Mouse (Mus musculus) forebrain, embryonic 12.5 days (tissue): ENCODE measurements around the gene Mrvi1. TPM values are rescaled to one million over a fixed set of nuclear protein-coding genes. Genes with fewer than 3 reads are reported as not detected.

Source experiments
- ATAC-seq: fragments of 200-750 bp; cut with Nextera tagmentation; 2 replicates; pipeline ENCODE4 v1.8.0; 2017; ENCODE audit warnings: moderate TSS enrichment; ENCODE audit not compliant: low FRiP score
- H3K27ac ChIP-seq: fragments of 300-500 bp; sonication (generic); 2 replicates; pipeline ENCODE4 v1.5.1; 2016; ENCODE audit warnings: mild to moderate bottlenecking
- H3K27me3 ChIP-seq: fragments of 300-500 bp; sonication (generic); 2 replicates; pipeline ENCODE4 v1.6.1; 2016; ENCODE audit warnings: mild to moderate bottlenecking
- H3K36me3 ChIP-seq: fragments of 300-500 bp; sonication (generic); replicated peaks from 2 replicates; pipeline ENCODE4 v1.6.1; 2016; ENCODE audit warnings: mild to moderate bottlenecking
- H3K4me1 ChIP-seq: fragments of 300-500 bp; sonication (generic); 2 replicates; pipeline ENCODE4 v1.6.1; 2016
- H3K4me2 ChIP-seq: fragments of 300-500 bp; sonication (generic); 2 replicates; pipeline ENCODE4 v1.6.1; 2016; ENCODE audit warnings: mild to moderate bottlenecking, moderate library complexity
- H3K4me3 ChIP-seq: fragments of 300-500 bp; sonication (generic); replicated peaks from 2 replicates; pipeline ENCODE4 v1.5.1; 2016; ENCODE audit warnings: mild to moderate bottlenecking
- H3K9ac ChIP-seq: fragments of 300-500 bp; sonication (generic); 2 replicates; pipeline ENCODE4 v1.6.1; 2016; ENCODE audit warnings: mild to moderate bottlenecking
- H3K9me3 ChIP-seq: fragments of 300-500 bp; sonication (generic); 2 replicates; pipeline ENCODE4 v1.6.1; 2016
- WGBS: fragments of 180-500 bp; shearing (Covaris S2); methylation state at CpG from one replicate; pipeline ENCODE4 v1.1.7; 2016; 5-methylcytosine and 5-hydroxymethylcytosine counted together
- polyA plus RNA-seq: library from polyadenylated mRNA; unstranded; fragments of >200 nt; fragmentation: Nextera tagmentation; extraction: Ambion mirVana; gene quantifications from 2 replicates; pipeline ENCODE4 v1.2.1, GENCODE M21; 2016

The Mrvi1 gene
- 0.94 and 0.96 TPM in 2 replicates for polyA plus RNA-seq

DNA sequence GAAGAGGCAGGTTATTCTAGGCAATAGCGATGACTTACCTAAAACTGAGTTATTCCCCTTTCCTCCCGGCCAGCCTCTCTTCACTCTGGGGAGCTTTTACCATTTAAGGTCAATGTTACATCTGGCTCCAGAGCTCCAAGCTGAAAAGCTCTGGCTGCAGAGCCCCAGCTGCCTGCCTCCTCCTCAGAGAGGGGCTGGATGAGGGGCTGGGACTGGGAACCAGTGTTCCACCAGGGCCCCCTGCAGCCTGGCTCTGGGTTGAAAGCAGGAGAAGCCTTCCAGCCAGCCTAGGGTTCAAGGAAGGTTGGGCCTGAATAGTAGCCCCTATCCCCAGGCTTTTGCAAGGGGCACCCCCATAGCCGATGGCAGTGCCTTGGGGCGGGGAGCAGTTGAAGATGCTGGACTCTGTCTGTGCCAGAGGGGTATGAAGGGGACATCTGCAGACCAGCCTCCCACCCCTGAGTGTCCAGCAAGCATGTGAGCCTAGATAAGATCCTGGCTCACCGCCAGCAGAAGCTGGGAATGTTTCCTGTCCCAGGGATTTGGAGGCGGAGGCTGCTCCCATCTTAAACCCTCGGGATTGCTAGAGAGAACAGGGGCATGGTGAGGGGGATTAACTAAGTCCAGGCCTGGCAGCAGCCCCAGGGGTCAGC lies at the start of gene Mrvi1:
Gene Mrvi1, minus strand, starts transcription at position 409 of the 653 bp plus-strand sequence.
- Histone ChIP-seq H3K4me1 (peaks cover 6% of the 10 kb centered on the region; the same call in 1 of the 2 replicates), H3K36me3 (no peaks in the 10 kb centered on the region), H3K4me2 (no peak within 1 kb of the TSS), H3K4me3 (no peak within 1 kb of the TSS), H3K9ac (no peak within 1 kb of the TSS), H3K27ac (no peak within 1 kb of the TSS), H3K9me3 (no peaks in the 10 kb centered on the region), H3K27me3 (no peaks in the 10 kb centered on the region)
- ATAC-seq, result no peak
- WGBS, result 67% methylated on average over 7 of the region's 7 CpGs

DNA sequence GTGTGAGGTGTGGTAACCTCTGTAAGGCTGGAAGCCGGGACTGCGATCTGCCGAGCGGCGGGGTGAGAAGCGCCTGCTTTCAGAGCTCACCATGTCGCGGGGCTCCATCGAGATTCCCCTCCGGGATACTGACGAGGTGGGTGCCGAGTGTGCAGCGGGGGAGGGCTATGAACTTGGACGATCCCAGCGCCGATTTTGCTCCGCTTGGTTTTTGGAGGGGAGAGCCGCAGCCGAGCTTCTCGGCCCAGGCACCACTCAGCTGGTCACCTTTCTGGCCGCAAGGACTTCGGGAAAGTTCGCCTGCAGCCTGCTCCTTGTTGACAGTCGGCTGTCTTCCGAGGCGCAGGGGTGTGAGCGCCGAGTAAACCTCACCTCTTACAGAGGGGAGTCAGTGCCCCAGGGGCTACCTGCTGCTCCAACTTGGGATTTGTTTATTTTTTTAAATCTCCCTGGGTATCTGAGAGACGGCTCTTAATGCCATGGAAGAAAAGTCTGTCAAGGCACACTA lies 46.8 kb upstream of the Mrvi1 start:
- ATAC-seq, result no peak
- peak overlapping the region; percentile 91 for H3K27ac ChIP-seq
- H3K9ac ChIP-seq, result peak overlapping the region; percentile 74
- H3K4me3 ChIP-seq, result peak overlapping the region; percentile 87
- no peaks in the 10 kb centered on the region for H3K27me3 ChIP-seq
- peak overlapping the region; percentile 68 for H3K4me2 ChIP-seq
- no peaks in the 10 kb centered on the region for H3K9me3 ChIP-seq
- 0% methylated on average over 29 of the region's 29 CpGs for WGBS
- peaks cover 12% of the 10 kb centered on the region for H3K4me1 ChIP-seq
- H3K36me3 ChIP-seq, result peaks cover 18% of the 10 kb centered on the region

DNA sequence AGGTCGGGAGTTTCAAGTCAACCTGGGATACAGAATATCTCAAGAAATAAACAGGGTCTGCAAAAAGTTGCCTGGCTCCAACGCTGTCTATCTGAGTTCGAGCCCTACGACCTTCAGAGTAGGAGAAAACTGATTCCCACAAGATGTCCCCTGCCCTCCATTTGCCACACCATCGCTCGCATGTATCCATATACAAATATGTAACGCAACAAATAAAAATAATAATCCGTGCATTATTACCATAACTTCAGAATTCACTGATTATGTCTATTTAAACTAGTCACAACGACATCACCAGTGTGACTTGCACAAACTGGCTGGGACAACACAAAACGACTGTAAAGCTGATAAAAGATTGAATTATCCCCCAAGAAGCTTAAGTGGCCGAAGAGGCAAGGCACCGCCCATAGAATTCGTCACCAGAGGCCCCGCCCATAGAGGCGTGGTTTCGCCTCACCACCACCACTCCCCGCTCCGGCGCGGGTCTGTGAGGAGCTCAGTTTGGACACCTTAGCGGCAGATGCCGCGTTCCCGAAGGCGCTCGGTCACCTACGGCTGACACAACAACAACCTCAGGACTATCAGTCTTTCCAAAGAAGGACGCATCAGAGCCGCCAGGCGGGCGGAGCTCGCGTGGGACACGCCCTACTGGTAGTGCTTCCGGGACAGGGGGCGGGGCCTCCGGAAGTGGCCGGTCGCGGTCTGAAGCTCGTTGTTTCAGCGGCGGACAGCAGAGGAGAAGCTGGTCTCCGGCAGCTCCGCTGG lies 46.2 kb upstream of the Mrvi1 start, which contains the start of gene Ctr9:
Gene Ctr9, plus strand, starts transcription at position 671 of the 765 bp plus-strand sequence.
- H3K4me1 ChIP-seq, result peaks cover 15% of the 10 kb centered on the region
- peak within 1 kb of the TSS; percentile 87 for H3K4me3 ChIP-seq
- no peaks in the 10 kb centered on the region for H3K27me3 ChIP-seq
- peak within 1 kb of the TSS; percentile 74 for H3K9ac ChIP-seq
- ATAC-seq, result peak; percentile 98
- 7% methylated on average over 45 of the region's 45 CpGs for WGBS
- no peaks in the 10 kb centered on the region for H3K9me3 ChIP-seq
- peak within 1 kb of the TSS; percentile 91 for H3K27ac ChIP-seq
- peaks cover 14% of the 10 kb centered on the region for H3K36me3 ChIP-seq
- H3K4me2 ChIP-seq, result peak within 1 kb of the TSS; percentile 68

DNA sequence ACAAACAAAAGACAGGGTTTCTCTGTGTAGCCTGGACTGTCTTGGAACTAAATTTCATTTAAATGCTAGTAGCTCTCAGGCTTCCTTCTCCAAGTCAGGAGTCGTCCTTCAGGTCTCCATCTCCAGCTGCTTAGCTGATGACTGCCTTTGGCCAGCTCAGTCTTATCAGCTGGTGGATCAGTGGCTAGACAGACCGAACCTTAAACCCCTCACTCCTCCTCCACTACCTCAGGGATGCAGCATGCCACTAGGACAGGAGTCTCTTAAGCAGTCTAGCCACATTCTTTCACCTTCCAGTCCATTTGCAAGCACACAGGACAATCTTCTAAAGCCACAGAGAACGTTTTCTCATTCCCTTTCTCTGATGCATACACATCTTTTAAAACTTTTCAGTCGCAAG lies 42.7 kb upstream of the Mrvi1 start:
- Histone ChIP-seq H3K27me3 (no peaks in the 10 kb centered on the region), H3K4me1 (peaks cover 13% of the 10 kb centered on the region), H3K27ac (no peak overlapping the region), H3K9ac (no peak overlapping the region), H3K4me3 (no peak overlapping the region), H3K9me3 (no peaks in the 10 kb centered on the region), H3K36me3 (no peaks in the 10 kb centered on the region), H3K4me2 (no peak overlapping the region)
- WGBS, result 66% methylated on average over 4 of the region's 4 CpGs
- ATAC-seq, result no peak

- ATAC-seq, result no peak
- 14% methylated on average over 8 of the region's 8 CpGs for WGBS
- Histone ChIP-seq H3K36me3 (no peaks in the 10 kb centered on the region), H3K9ac (no peak overlapping the region), H3K4me3 (no peak overlapping the region), H3K27ac (peak overlapping the region; percentile 27; the same call in 1 of the 2 replicates), H3K27me3 (no peaks in the 10 kb centered on the region), H3K4me1 (peaks cover 7% of the 10 kb centered on the region), H3K4me2 (peak overlapping the region; percentile 16), H3K9me3 (no peaks in the 10 kb centered on the region)
Observed at GRCm38 (mm10) chr7:111024068-111024594, 41.9 kb upstream of the Mrvi1 start.

GRCm38 (mm10) chr7:111020814-111021213 lies 38.6 kb upstream of the Mrvi1 start:
- Histone ChIP-seq H3K9me3 (no peaks in the 10 kb centered on the region), H3K36me3 (no peaks in the 10 kb centered on the region), H3K27me3 (no peaks in the 10 kb centered on the region), H3K9ac (no peak overlapping the region), H3K4me1 (peaks cover 7% of the 10 kb centered on the region), H3K27ac (no peak overlapping the region), H3K4me2 (no peak overlapping the region), H3K4me3 (no peak overlapping the region)
- WGBS, result 75% methylated on average over 4 of the region's 4 CpGs
- ATAC-seq, result no peak

DNA sequence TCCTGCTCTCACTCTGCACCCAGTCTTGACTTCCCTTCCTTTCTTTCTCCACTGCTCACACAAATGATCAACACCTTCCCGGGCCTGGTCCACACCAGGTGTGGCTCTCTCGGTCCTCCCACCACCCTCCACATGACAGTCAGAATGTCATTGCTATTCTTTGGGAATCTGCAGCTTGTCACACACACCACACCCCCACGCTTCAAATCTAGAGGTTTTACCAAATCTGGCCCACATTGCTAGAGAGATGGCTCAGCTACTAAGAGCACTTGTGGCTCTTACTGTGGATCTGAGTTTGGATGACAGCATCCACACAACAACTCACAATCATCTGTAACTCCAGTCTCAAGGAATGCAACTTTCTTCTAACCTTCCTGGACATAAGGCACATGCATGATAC lies 34.7 kb upstream of the Mrvi1 start:
- Histone ChIP-seq H3K27me3 (no peaks in the 10 kb centered on the region), H3K4me1 (no peaks in the 10 kb centered on the region), H3K4me2 (no peak overlapping the region), H3K4me3 (no peak overlapping the region), H3K9me3 (no peaks in the 10 kb centered on the region), H3K27ac (no peak overlapping the region), H3K36me3 (no peaks in the 10 kb centered on the region), H3K9ac (no peak overlapping the region)
- ATAC-seq, result no peak
- 85% methylated on average over 3 of the region's 3 CpGs for WGBS

- no peak for ATAC-seq
- Histone ChIP-seq H3K9ac (no peak overlapping the region), H3K9me3 (no peaks in the 10 kb centered on the region), H3K27me3 (no peaks in the 10 kb centered on the region), H3K4me1 (no peaks in the 10 kb centered on the region), H3K4me3 (no peak overlapping the region), H3K27ac (no peak overlapping the region), H3K4me2 (no peak overlapping the region), H3K36me3 (no peaks in the 10 kb centered on the region)
- 77% methylated on average over 5 of the region's 5 CpGs for WGBS
Observed at GRCm38 (mm10) chr7:111015731-111016130, 33.5 kb upstream of the Mrvi1 start.

DNA sequence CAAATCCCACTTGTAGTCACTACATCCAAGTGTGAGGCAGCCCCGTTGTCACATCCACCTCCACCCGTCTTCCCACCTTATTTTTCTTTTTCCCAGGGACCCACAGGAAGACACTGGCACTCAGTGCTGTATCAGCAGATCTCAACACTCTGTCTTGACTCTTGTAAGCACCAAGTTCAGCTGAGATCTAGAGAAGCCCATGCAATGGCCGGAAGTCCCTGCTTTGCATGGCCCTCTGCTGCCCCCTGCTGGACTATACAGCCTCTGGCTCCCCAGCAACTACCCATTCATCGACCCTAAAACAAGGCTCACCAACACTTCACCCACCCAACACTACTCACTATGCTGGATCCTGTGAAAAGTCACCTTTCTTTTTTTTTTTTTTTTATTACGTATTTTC lies 32.6 kb upstream of the Mrvi1 start:
- ATAC-seq, result peak; percentile 67
- no peak overlapping the region for H3K9ac ChIP-seq
- no peak overlapping the region for H3K4me3 ChIP-seq
- WGBS, result 37% methylated on average over 5 of the region's 5 CpGs
- no peak overlapping the region for H3K4me2 ChIP-seq
- H3K36me3 ChIP-seq, result no peaks in the 10 kb centered on the region
- H3K27me3 ChIP-seq, result no peaks in the 10 kb centered on the region
- no peaks in the 10 kb centered on the region for H3K9me3 ChIP-seq
- no peak overlapping the region for H3K27ac ChIP-seq
- no peaks in the 10 kb centered on the region for H3K4me1 ChIP-seq

DNA sequence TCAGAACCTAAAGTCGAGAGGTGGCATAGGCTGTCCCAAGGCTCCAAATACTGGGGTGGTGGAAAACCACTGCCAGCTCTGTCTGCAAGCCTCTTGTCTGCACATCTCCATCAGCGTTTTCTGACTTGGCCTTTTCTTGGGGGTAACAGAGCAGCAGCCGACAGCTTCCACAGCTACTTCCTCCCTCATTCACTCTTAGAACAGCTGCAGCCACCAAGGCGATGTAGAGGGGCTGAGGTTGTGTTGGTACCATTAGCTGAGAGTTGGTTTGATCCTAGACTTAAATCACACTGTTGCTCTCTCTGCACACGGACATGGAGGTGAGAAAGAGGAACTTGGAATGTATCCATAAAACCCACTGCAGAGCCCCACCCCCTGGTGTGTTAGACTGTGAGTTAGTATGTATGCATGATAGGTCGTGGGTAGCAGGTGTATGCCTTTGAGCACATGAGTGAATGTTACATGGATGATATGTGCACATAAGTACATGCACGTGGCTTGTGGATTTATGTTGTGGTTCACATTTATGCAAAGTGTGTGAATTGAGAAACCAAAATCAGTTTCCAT lies 31.9 kb upstream of the Mrvi1 start:
- no peak overlapping the region for H3K4me3 ChIP-seq
- WGBS, result 84% methylated on average over 7 of the region's 7 CpGs

DNA sequence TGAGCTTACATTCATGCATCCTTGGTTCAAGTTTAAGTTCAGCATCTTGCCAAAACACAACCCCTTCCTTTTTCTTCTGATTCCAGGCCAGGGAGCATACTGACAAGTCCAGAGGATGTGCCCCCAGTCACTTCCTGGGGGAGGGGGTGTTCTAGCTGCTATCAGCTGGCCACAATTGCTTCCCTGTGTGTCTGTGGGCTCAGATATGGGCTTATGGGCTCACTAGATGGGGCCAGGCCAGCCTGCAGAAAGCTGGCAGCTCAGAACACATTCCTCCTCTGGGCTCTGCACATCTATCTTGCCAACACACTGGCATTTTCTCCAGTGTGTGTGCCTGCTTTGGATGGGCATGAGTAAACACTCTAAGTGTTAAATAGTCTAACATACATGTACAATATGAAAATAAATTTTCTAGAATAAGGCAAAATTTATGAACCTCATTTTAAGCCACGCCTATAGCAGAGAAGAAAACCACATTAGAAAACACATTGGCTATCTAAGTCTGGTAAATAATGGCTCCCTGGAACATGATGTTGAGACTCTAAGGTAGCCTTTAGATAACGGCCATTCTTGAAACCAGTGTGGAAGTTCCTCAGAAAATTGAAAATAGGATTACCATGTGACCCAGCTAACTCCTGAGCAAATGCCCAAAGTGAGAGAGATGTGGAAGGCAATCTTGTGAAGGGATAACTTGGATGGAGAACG lies 22.0 kb upstream of the Mrvi1 start:
- Histone ChIP-seq H3K4me1 (no peaks in the 10 kb centered on the region), H3K9ac (no peak overlapping the region), H3K4me3 (no peak overlapping the region), H3K4me2 (no peak overlapping the region), H3K27me3 (no peaks in the 10 kb centered on the region), H3K9me3 (no peaks in the 10 kb centered on the region), H3K27ac (no peak overlapping the region), H3K36me3 (no peaks in the 10 kb centered on the region)
- ATAC-seq, result no peak
- 81% methylated on average over 3 of the region's 3 CpGs for WGBS

More for the DNA sequence above, 31.9 kb upstream of the Mrvi1 start:
- no peak overlapping the region for H3K4me2 ChIP-seq
- H3K4me1 ChIP-seq, result no peaks in the 10 kb centered on the region
- H3K9ac ChIP-seq, result no peak overlapping the region
- H3K27me3 ChIP-seq, result no peaks in the 10 kb centered on the region
- no peaks in the 10 kb centered on the region for H3K36me3 ChIP-seq
- no peaks in the 10 kb centered on the region for H3K9me3 ChIP-seq
- no peak for ATAC-seq
- H3K27ac ChIP-seq, result no peak overlapping the region
